Mouse (Mus musculus) lung, postnatal 25 days (tissue): Measurements from ENCODE around the gene Wdr70.

Experiments
- DNase-seq: peaks from one replicate; pipeline ENCODE4 v3.0.0; 2022; ENCODE audit warnings: low spot score

The Wdr70 gene

DNA sequence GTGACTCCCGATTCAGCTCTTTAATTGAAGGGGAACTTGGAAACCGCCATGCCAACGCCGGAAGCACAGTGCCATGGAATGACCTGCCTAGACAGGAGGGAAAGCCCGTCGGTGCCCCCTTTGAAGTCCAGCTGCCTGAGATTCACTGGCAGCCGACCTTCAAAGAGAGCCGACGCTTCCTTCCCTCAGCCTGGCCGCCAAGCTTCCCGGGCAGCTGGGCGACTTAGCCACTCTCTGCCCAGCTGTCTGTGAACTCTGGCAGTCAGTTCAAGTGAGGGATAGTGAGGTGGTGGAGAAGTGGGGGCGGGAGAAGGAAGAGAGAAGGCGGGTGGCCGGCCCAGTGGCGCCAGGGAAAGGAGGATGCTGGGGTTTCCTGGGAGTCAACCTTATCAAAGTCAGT is 164.9 kb downstream of the Wdr70 start:
- peak; percentile 7 for DNase-seq

DNA sequence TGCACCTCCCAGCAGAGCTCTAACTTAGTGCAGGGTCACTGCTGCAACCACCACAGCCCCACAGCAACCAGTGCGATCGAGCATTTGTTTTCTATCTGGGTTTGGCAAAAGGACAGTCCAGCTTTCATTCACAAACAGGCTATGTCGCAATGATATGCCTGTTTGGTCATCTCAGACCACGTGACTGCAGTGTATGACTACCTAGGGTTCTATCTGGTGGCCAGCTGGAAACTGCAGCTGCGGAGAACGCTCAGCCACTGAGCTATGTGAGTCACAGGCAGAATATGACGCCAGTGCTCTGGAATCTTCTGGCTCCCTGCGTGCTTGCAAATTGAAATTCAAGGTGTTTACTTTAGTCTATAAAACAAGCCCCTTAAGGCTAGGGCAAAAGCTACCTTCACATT is 167.4 kb downstream of the Wdr70 start:
- peak; percentile 87 for DNase-seq

GRCm38 (mm10) chr15:7925382-7925781 is 173.6 kb downstream of the Wdr70 start:
- peak; percentile 23 for DNase-seq

GRCm38 (mm10) chr15:7923281-7923680 is 175.7 kb downstream of the Wdr70 start:
- DNase-seq: no peak

- DNase-seq: no peak
Observed at GRCm38 (mm10) chr15:7922291-7923037, 176.5 kb downstream of the Wdr70 start.

DNA sequence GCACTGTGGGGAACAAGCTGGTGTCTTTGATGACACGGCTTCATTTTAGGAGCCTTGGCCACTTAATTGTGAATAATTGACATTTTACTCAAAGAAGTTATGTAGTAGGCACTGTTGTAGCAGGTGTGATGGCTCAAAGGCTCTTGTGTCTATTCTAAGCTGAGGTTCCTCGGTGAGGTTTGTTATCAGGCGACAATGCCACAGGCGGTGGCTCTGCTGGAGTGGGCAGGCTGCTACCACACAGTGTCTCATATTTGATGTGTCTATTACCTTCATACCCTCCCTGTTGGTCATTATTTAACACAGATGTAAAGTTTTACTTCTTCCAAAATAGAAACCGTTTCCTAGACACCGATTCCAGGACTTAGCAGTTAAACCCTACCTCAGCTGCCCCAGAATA is 177.9 kb downstream of the Wdr70 start:
- no peak for DNase-seq

DNA sequence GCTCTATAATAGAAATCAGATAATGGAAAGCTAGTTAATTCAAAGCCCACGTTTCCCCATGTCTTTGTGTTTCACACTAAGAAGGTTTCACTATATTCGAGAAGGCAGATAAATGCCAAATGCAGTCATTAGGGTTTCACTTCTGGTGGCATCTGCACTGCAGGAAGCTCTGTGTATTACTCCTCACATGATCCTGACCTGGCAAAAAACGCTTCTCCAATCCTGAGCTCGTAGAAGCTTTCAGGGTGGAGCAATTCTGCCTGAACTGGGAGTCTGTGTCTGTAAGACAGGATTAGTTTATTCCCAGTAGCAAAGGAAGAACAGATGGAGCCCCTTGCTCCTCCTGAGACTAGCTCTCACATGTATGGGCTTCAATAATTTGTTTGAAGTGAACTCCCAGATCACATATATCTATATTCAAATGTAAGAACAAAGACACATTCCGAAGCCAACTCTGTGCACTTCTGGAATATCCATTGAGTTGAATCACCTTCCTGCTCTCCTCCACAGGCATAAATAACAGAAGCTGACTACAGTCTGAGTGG is 192.4 kb downstream of the Wdr70 start:
- DNase-seq: no peak

GRCm38 (mm10) chr15:7899286-7899685 is 199.7 kb downstream of the Wdr70 start:
- no peak for DNase-seq

DNA sequence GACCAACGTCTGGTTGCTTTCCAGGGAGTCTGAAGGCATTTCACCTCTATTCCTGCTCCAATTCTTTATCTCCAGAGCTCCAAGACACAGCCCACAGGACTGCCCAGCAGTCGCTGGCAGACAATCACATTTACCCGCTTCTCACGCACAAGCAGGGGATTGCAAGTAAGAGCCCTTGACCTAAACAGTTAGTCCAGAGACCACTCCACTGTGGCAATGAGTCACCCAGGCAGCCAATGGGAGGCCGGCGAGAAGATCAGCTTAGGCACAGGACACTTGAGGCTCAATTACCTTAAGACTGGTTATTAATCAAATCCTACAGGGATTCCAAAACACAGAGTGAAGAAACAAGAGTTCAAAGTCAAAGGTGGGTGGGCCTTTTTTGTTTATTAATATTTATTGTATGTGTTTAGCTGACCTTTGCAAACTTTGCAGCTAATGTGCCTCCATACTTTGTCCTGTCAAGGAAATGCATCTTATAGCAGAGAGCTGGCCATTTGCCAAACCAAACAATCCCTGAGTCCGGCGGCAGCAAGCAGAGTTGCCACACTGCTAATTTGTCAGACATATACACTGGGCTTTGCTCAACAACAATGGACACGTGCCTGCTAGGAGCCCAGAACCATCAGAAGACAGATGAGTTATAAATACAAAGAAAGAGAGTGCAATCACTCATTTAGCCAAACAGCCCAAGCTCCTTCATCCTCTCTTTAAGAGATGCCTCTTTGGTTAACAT is 207.3 kb downstream of the Wdr70 start:
- no peak for DNase-seq

DNA sequence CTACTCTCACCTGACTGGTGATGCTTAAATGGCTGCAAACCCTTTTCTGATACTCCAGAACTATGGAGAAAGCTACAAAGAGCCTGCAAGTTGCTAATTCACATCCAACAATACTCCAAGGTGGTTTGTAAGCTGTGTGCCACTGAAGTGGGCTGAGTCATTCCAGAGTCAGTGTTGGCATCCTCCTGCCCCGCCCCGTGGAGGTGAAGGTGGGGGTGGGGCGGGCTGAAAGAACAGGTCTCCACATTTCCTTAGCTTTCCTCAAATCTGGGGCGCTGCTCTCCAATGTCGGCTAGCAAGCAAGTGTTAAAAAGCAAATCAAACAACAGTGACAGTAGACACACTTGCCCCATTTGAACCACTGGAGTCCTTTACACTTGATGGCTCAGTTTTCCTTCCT is 208.7 kb downstream of the Wdr70 start:
- DNase-seq: no peak

DNA sequence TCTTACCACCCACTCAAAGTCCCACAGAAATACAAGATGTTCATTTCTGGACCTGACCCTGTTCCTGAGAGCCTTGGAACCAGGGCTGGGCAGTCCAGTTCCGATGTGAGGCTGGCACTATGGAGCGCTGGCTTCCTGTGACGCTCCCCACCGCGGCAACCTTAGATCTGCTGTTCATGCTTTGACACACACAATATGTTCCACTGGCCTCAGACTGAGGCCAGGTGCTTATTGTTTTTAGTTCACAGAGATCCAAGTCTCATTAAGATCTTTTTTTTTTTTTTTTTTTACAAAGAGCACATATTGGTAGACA is 209.7 kb downstream of the Wdr70 start:
- no peak for DNase-seq

- no peak for DNase-seq
Observed at GRCm38 (mm10) chr15:7888617-7889361, 210.2 kb downstream of the Wdr70 start.

GRCm38 (mm10) chr15:7886591-7886990 is 212.4 kb downstream of the Wdr70 start:
- DNase-seq: no peak

- DNase-seq: no peak
Observed at GRCm38 (mm10) chr15:7885106-7885505, 213.9 kb downstream of the Wdr70 start.

- DNase-seq: no peak
Observed at GRCm38 (mm10) chr15:7884181-7884580, 214.8 kb downstream of the Wdr70 start.

DNA sequence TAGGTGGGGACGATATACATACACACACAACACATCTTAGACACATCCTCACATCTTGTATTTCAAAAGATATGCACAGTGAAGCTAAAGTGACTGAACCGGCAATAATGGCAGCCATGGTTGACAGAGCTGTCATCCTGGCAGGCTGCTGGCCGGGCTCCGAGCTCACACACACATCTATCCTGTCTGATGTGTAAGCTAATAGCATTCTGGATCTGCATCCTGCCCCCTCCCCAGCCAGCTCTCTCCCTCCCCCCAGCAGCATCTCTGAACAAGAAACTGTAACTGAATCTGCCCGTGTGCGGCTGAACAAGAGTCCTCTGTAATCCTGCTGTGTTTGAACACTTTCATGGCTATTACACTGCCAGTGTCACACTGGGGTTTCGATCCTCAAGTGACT is 219.1 kb downstream of the Wdr70 start:
- no peak for DNase-seq

GRCm38 (mm10) chr15:7878861-7879260 is 220.1 kb downstream of the Wdr70 start:
- DNase-seq: no peak

GRCm38 (mm10) chr15:7877560-7878467 is 221.2 kb downstream of the Wdr70 start:
- DNase-seq: peak; percentile 20

DNA sequence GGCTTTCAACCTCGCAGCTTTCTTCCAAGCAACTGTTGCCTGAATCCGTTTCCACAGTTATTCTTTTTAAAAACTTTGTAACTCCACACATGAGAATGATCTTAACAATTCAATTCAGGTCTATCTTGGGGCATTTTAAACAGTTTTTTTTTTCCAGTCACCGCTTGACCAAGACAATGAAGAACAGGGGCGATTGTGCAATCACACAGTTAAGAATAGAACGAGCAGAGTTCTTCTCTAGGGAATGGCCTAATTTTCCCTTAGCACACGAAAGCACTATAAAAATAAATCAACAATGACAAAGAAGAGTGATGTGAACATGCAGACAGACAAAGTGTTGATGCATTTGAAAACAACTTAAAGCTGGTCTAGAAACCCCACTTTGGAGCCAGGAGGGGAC is 223.1 kb downstream of the Wdr70 start:
- no peak for DNase-seq

GRCm38 (mm10) chr15:7872473-7872872 is 226.5 kb downstream of the Wdr70 start:
- no peak for DNase-seq

DNA sequence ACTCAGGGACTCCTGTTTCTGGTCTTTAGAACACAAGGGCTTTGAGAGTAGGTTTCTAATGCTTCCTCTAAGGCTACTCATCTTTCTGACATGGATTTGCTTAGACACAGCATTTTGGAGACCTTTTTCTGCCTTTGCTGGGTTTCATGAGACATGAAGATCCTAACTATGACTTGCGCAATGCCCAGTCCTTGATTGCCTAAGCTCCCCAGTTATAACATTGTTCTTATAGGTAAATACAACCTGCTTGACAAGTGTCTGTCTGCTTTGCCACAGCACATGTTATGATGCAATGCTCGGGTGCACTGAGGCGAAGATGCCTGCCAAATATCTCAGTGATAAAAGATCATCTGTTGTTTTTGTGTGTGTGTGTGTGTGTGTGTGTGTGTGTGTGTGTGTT is 233.7 kb downstream of the Wdr70 start:
- DNase-seq: no peak

DNA sequence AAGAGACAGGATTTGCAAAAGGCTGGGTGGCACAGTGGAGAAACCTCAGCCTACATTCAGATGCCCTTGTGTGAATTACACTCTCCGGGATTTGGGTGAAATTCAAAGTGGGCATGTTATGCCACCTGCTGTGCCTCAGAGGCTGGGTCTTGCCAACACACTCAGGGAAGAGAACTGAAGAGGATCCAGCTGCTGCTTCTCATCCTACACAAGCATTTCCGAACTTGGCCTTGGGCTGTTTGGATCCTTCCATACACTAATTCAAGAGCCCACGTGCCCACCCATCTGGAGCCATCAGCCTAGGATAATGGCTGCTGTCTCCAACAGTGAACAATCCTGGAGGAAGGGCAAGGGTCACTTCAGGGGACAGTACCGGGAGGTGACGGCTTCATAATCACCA is 235.7 kb downstream of the Wdr70 start:
- DNase-seq: no peak
